ENCODE assay signal across 25 mouse cellular contexts in the genomic region with DNA sequence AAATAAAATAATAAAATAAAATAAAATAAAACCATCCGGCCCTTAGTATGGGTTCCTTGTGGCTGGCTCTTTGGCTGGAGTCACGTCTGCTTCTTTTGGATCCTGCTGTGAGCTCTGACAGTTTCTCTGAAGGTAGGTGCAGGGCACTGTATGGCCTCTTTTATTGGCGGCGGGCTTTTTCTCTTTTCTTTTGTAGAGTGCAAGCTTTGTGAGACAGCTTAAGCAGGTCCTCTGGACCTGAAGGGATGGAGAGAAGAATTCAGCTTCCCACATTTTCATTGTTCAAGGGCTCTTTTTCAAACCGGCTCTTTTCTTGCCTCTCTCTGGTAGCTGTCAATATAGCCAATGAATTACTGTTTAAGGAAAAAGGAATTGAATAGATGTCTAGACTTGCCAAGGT. TPM values are rescaled to one million over a fixed set of nuclear protein-coding genes. Genes with fewer than 3 reads are reported as not detected.
DNase-seq lines count a peak whose midpoint lies in the region; ATAC-seq and TF ChIP-seq lines count a peak whose summit lies in the region.
"Had no signal": no experiment of that assay in that cellular context is flagged by ENCODE, and none has a peak within 500 bp of the region (broad histone marks: within the 10 kb centered on the region; RNA-seq: fewer than 3 reads in every experiment).

No protein-coding gene starts in this region.

- no peak overlapping the region for H3K4me2 ChIP-seq in hindbrain, postnatal 0 days (ENCODE audit: low read depth, low read length)
- H3K4me2 ChIP-seq in forebrain, embryonic 12.5 days = no peak overlapping the region
- H3K4me2 ChIP-seq in forebrain, embryonic 15.5 days (replicated peaks) = no peak overlapping the region
- H3K4me2 ChIP-seq in midbrain, embryonic 15.5 days = no peak overlapping the region
- H3K4me2 ChIP-seq: heart, embryonic 15.5 days; liver, embryonic 12.5 days; neural tube, embryonic 13.5 days had no signal

- no peaks in the 10 kb centered on the region for H3K9me3 ChIP-seq in hindbrain, embryonic 10.5 days
- no peaks in the 10 kb centered on the region for H3K9me3 ChIP-seq in hindbrain, postnatal 0 days (ENCODE audit: low read length)
- H3K9me3 ChIP-seq in forebrain, embryonic 12.5 days = no peaks in the 10 kb centered on the region
- H3K9me3 ChIP-seq in forebrain, embryonic 15.5 days = no peaks in the 10 kb centered on the region
- H3K9me3 ChIP-seq in midbrain, embryonic 15.5 days = no peaks in the 10 kb centered on the region
- H3K9me3 ChIP-seq: G1E; heart, embryonic 15.5 days; liver, embryonic 12.5 days; neural tube, embryonic 13.5 days had no signal

- no peak overlapping the region for H3K9ac ChIP-seq in hindbrain, postnatal 0 days (replicated peaks; ENCODE audit: low read length)
- no peak overlapping the region; the same call in 1 of the 2 replicates for H3K9ac ChIP-seq in forebrain, embryonic 12.5 days
- 0 out of 2 replicates have a peak overlapping the region, but pooled peaks have one; percentile 10 for H3K9ac ChIP-seq in forebrain, embryonic 15.5 days (replicated peaks)
- H3K9ac ChIP-seq in midbrain, embryonic 15.5 days = no peak overlapping the region
- H3K9ac ChIP-seq: heart, embryonic 15.5 days; liver, embryonic 12.5 days; neural tube, embryonic 13.5 days had no signal

- H3K27ac ChIP-seq in hindbrain, embryonic 10.5 days = peak overlapping the region; percentile 74
- no peak overlapping the region for H3K27ac ChIP-seq in hindbrain, postnatal 0 days
- peak overlapping the region; percentile 59 for H3K27ac ChIP-seq in forebrain, embryonic 12.5 days
- H3K27ac ChIP-seq in forebrain, embryonic 15.5 days (replicated peaks) = peak overlapping the region; percentile 27; the same call in 1 of the 2 replicates
- 0 out of 2 replicates have a peak overlapping the region, but pooled peaks have one; percentile 43 for H3K27ac ChIP-seq in midbrain, embryonic 15.5 days
- H3K27ac ChIP-seq: heart, embryonic 15.5 days; layer of hippocampus, adult 2 months; liver, embryonic 12.5 days; neural tube, embryonic 13.5 days had no signal

- no peak overlapping the region for H3K4me3 ChIP-seq in hindbrain, embryonic 10.5 days
- H3K4me3 ChIP-seq in hindbrain, postnatal 0 days (ENCODE audit: low read length) = no peak overlapping the region
- no peak overlapping the region for H3K4me3 ChIP-seq in forebrain, embryonic 12.5 days (replicated peaks)
- no peak overlapping the region for H3K4me3 ChIP-seq in forebrain, embryonic 15.5 days
- no peak overlapping the region for H3K4me3 ChIP-seq in midbrain, embryonic 15.5 days
- H3K4me3 ChIP-seq: heart, embryonic 15.5 days; layer of hippocampus, adult 2 months; liver, embryonic 12.5 days; neural tube, embryonic 13.5 days had no signal

- H3K4me1 ChIP-seq in hindbrain, embryonic 10.5 days (replicated peaks) = peaks cover 50% of the 10 kb centered on the region
- peaks cover 6% of the 10 kb centered on the region for H3K4me1 ChIP-seq in hindbrain, postnatal 0 days (ENCODE audit: insufficient read depth, low read length)
- H3K4me1 ChIP-seq in forebrain, embryonic 12.5 days = peaks cover 33% of the 10 kb centered on the region
- peaks cover 8% of the 10 kb centered on the region for H3K4me1 ChIP-seq in forebrain, embryonic 15.5 days
- H3K4me1 ChIP-seq in midbrain, embryonic 15.5 days = peaks cover 8% of the 10 kb centered on the region

- no peak for ATAC-seq in hindbrain, postnatal 0 days
- no peak for ATAC-seq in forebrain, embryonic 12.5 days (ENCODE audit: low FRiP score)
- no peak for ATAC-seq in forebrain, embryonic 15.5 days (replicated peaks)
- ATAC-seq in midbrain, embryonic 15.5 days (replicated peaks) = no peak
- ATAC-seq: hindbrain, embryonic 16.5 days; intestine, embryonic 16.5 days; liver, embryonic 12.5 days; Patski had no signal

- TF ChIP-seq CTCF in hindbrain, postnatal 0 days (IDR thresholded peaks at IDR 0.05; ENCODE audit: low read depth) = no peak

- H3K36me3 ChIP-seq in hindbrain, embryonic 10.5 days = no peaks in the 10 kb centered on the region
- no peaks in the 10 kb centered on the region for H3K36me3 ChIP-seq in hindbrain, postnatal 0 days (ENCODE audit: insufficient read depth, low read length)
- H3K36me3 ChIP-seq in forebrain, embryonic 12.5 days (replicated peaks) = no peaks in the 10 kb centered on the region
- H3K36me3 ChIP-seq in forebrain, embryonic 15.5 days = no peaks in the 10 kb centered on the region
- H3K36me3 ChIP-seq in midbrain, embryonic 15.5 days (replicated peaks) = no peaks in the 10 kb centered on the region
- H3K36me3 ChIP-seq: G1E; heart, embryonic 15.5 days; liver, embryonic 12.5 days; neural tube, embryonic 13.5 days had no signal

- DNase-seq in hindbrain, embryonic 10.5 days (ENCODE audit: low spot score) = no peak
- no peak for DNase-seq in hindbrain, postnatal 0 days (ENCODE audit: low spot score)
- no peak for DNase-seq in ovary, postnatal 36 days (ENCODE audit: low spot score)
- DNase-seq in cerebellum, adult 9-11 months = no peak
- DNase-seq: adrenal gland, adult 8-10 months; B cell, adult 2 months; cerebellum, postnatal 10 days; heart, postnatal 36 days; kidney, adult 9 months; kidney, postnatal 14 days; lung, adult 18-20 months; lung, postnatal 14 days; thymus, postnatal 14 days had no signal

- 27% methylated on average over 5 of the region's 5 CpGs for WGBS in hindbrain, embryonic 10.5 days
- WGBS in hindbrain, postnatal 0 days = 13% methylated on average over 5 of the region's 5 CpGs
- WGBS in forebrain, embryonic 12.5 days = 9% methylated on average over 5 of the region's 5 CpGs
- WGBS in forebrain, embryonic 15.5 days = 10% methylated on average over 5 of the region's 5 CpGs
- 12% methylated on average over 5 of the region's 5 CpGs for WGBS in midbrain, embryonic 15.5 days

- no peaks in the 10 kb centered on the region for H3K27me3 ChIP-seq in hindbrain, embryonic 10.5 days (ENCODE audit: insufficient read depth, poor library complexity, severe bottlenecking)
- no peaks in the 10 kb centered on the region for H3K27me3 ChIP-seq in hindbrain, postnatal 0 days (ENCODE audit: insufficient read depth, low read length)
- no peaks in the 10 kb centered on the region for H3K27me3 ChIP-seq in forebrain, embryonic 12.5 days
- no peaks in the 10 kb centered on the region for H3K27me3 ChIP-seq in forebrain, embryonic 15.5 days
- H3K27me3 ChIP-seq in midbrain, embryonic 15.5 days (replicated peaks) = no peaks in the 10 kb centered on the region
- H3K27me3 ChIP-seq: CH12.LX; heart, embryonic 15.5 days; liver, embryonic 12.5 days; neural tube, embryonic 13.5 days; Patski had no signal

RNA-seq across cellular contexts. Expression of gene Foxk1, which starts 5.4 kb away (rescaled TPM):
- 5.2 and 5.5 TPM in 2 replicates for polyA plus RNA-seq in hindbrain, embryonic 10.5 days (2016; fragmentation: Nextera tagmentation; extraction: Ambion mirVana)
- total RNA-seq in hindbrain, postnatal 0 days (2014; rRNA removed) = 23.3 and 24.0 TPM in 2 replicates
- 4.6 and 6.0 TPM in 2 replicates for polyA plus RNA-seq in hindbrain, postnatal 0 days (2015; fragmentation: Nextera tagmentation; extraction: Ambion mirVana)
- polyA plus RNA-seq in forebrain, embryonic 12.5 days (2016; fragmentation: Nextera tagmentation; extraction: Ambion mirVana) = 5.2 and 5.9 TPM in 2 replicates
- polyA plus RNA-seq in forebrain, embryonic 15.5 days (2015; fragmentation: Nextera tagmentation; extraction: Ambion mirVana) = 3.9 TPM in 2 replicates
- 6.9 and 8.1 TPM in 2 replicates for polyA plus RNA-seq in midbrain, embryonic 15.5 days (2015; fragmentation: Nextera tagmentation; extraction: Ambion mirVana)
